Mouse (Mus musculus): Measurements from ENCODE around the gene Tssk2. TPM values are rescaled to one million over a fixed set of nuclear protein-coding genes. Genes with fewer than 3 reads are reported as not detected.

Gene Tssk2
- polyA plus RNA-seq, 1 experiment: not detected

DNA sequence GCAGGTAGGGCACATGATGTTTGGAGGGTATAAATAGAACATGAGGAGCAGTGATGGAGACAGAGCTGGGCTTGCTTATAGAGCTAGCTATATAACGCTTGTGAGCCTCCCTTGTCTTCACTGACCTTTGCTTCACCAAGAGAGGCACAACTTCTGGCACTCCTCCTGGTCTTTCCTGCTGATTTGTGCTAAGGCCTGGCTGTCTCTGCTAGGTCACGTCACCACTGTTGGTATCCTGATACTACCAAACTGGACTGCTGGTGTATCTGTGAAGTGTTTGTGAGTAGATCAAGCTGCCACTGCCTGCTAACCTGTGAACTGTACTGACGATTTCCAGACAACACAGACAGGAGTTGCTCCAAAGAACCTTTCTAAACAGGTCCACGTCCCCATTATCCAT, 23.3 kb upstream of the Tssk2 start:
- TF ChIP-seq POLR2A (IDR thresholded peaks at IDR 0.05; ENCODE audit: borderline replicate concordance, extremely low read depth, insufficient read depth, insufficient read length, poor library complexity, severe bottlenecking) (no peak), CTCF (IDR thresholded peaks at IDR 0.05; ENCODE audit: borderline replicate concordance, extremely low read depth, insufficient read depth, insufficient read length) (no peak)
- DNase-seq (ENCODE audit: low read depth): no peak

DNA sequence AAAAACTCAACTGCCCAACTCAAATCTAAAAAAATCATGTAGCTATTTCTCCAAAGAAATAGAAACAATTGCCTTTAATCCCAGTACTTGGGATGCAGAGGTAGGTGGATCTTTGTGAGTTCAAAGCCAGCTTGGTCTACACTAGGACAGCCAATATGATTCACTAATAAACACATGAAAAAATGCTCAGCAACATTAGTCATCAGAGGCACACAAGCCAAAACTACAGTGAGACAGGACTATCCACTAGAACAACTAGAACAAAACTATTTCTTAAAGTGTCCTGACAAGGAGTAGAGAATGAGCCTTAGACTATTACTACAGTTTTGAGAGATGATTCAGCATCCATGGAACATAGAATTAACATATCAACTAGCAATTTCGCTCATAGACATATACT, 22.3 kb upstream of the Tssk2 start:
- DNase-seq (ENCODE audit: low read depth): no peak
- no peak for TF ChIP-seq POLR2A (IDR thresholded peaks at IDR 0.05; ENCODE audit: borderline replicate concordance, extremely low read depth, insufficient read depth, insufficient read length, poor library complexity, severe bottlenecking)
- no peak for TF ChIP-seq CTCF (IDR thresholded peaks at IDR 0.05; ENCODE audit: borderline replicate concordance, extremely low read depth, insufficient read depth, insufficient read length)

DNA sequence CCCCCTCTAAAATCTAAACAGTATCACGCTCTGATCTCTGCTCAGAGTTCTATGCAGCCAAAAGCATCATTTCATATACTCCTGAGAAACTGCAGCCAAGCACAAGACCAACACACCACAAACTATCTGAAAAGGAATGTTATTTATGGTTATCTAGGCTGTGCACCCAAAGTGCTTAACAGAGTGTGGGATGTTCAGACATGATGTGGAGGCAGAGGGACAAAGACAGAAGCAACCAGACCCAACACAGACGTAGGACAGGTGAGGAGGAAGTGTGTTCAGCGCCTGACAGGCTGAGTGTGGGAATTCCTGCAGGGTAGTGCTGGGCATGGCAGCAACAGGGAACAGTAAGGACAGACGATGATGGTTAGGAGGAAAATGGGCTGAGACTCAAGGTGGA, 18.9 kb upstream of the Tssk2 start:
- no peak for TF ChIP-seq CTCF (IDR thresholded peaks at IDR 0.05; ENCODE audit: borderline replicate concordance, extremely low read depth, insufficient read depth, insufficient read length)
- TF ChIP-seq POLR2A (IDR thresholded peaks at IDR 0.05; ENCODE audit: borderline replicate concordance, extremely low read depth, insufficient read depth, insufficient read length, poor library complexity, severe bottlenecking): no peak
- DNase-seq (ENCODE audit: low read depth): no peak

GRCm38 (mm10) chr16:17882196-17882595, 16.2 kb upstream of the Tssk2 start:
- no peak for TF ChIP-seq CTCF (IDR thresholded peaks at IDR 0.05; ENCODE audit: borderline replicate concordance, extremely low read depth, insufficient read depth, insufficient read length)
- no peak for TF ChIP-seq POLR2A (IDR thresholded peaks at IDR 0.05; ENCODE audit: borderline replicate concordance, extremely low read depth, insufficient read depth, insufficient read length, poor library complexity, severe bottlenecking)
- no peak for DNase-seq (ENCODE audit: low read depth)

GRCm38 (mm10) chr16:17884116-17884515, 14.3 kb upstream of the Tssk2 start:
- no peak for DNase-seq (ENCODE audit: low read depth)
- no peak for TF ChIP-seq CTCF (IDR thresholded peaks at IDR 0.05; ENCODE audit: borderline replicate concordance, extremely low read depth, insufficient read depth, insufficient read length)
- TF ChIP-seq POLR2A (IDR thresholded peaks at IDR 0.05; ENCODE audit: borderline replicate concordance, extremely low read depth, insufficient read depth, insufficient read length, poor library complexity, severe bottlenecking): no peak

DNA sequence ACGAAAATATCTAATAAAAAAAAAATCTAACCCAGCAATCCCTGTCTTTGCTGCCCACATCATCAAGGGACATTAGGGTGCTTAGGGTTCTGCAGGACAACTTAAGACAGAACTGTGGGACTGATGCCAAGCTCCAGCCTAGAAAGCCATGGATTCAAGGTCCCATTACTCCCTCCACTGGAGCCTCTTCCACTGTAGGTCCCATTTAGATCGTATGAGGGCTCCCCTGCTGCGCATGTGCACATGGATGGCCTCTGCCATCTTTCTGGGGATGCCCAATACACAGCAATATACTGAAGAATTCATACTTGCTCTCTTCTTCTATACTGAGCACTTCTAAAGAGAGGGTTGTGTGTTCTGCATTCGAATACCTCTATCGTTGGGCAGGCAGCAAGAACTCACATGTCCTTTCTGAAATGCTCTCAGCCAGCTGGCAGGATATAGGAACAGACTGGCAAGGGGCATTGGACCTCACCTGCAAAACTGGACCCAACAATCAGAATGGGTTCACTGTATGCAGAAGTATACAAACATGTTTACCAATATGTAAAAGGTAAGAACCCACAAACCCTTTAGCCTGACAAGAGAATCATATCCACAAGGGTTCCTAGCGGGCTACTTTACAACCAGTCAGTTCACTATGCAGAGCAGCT, 8.6 kb upstream of the Tssk2 start:
- TF ChIP-seq POLR2A (IDR thresholded peaks at IDR 0.05; ENCODE audit: borderline replicate concordance, extremely low read depth, insufficient read depth, insufficient read length, poor library complexity, severe bottlenecking): no peak
- no peak for TF ChIP-seq CTCF (IDR thresholded peaks at IDR 0.05; ENCODE audit: borderline replicate concordance, extremely low read depth, insufficient read depth, insufficient read length)
- no peak for DNase-seq (ENCODE audit: low read depth)

- peak; percentile 6 for DNase-seq (ENCODE audit: low read depth)
- TF ChIP-seq CTCF (IDR thresholded peaks at IDR 0.05; ENCODE audit: borderline replicate concordance, extremely low read depth, insufficient read depth, insufficient read length) (no peak), POLR2A (IDR thresholded peaks at IDR 0.05; ENCODE audit: borderline replicate concordance, extremely low read depth, insufficient read depth, insufficient read length, poor library complexity, severe bottlenecking) (no peak)
Observed at GRCm38 (mm10) chr16:17890342-17890727, 8.1 kb upstream of the Tssk2 start.

GRCm38 (mm10) chr16:17890917-17891566, 7.4 kb upstream of the Tssk2 start:
- TF ChIP-seq CTCF (IDR thresholded peaks at IDR 0.05; ENCODE audit: borderline replicate concordance, extremely low read depth, insufficient read depth, insufficient read length) (no peak), POLR2A (IDR thresholded peaks at IDR 0.05; ENCODE audit: borderline replicate concordance, extremely low read depth, insufficient read depth, insufficient read length, poor library complexity, severe bottlenecking) (no peak)
- DNase-seq (ENCODE audit: low read depth): peak; percentile 81

DNA sequence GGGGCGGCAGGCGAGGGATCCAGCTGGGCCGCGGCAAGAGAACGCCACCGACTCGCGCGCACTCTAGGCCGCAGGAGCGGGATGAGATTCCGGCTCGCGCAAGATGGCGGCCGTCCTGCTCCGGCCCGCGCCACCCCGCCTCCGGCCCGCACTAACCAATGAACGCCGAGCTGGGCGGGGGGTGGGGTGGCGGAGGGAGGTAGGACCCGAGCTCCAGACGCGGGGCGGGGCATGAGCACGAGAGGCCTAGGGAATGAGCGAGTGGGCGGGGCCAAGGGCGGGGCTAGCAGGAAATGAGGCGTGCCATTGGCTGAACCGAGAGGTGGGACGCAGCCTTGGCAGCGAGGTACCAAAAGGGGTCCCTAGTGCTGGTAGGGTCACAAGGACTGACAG, 6.9 kb upstream of the Tssk2 start, which contains the start of gene Gm20518:
TSS of gene Gm20518 (minus strand) at position 105 of the 393 bp plus-strand sequence.
- peak; percentile 96 for TF ChIP-seq POLR2A (IDR thresholded peaks at IDR 0.05; ENCODE audit: borderline replicate concordance, extremely low read depth, insufficient read depth, insufficient read length, poor library complexity, severe bottlenecking)
- TF ChIP-seq CTCF (IDR thresholded peaks at IDR 0.05; ENCODE audit: borderline replicate concordance, extremely low read depth, insufficient read depth, insufficient read length): peak; percentile 10; the same call in 1 of the 2 replicates
- DNase-seq (ENCODE audit: low read depth): peak; percentile 99

- TF ChIP-seq CTCF (IDR thresholded peaks at IDR 0.05; ENCODE audit: borderline replicate concordance, extremely low read depth, insufficient read depth, insufficient read length) (no peak), POLR2A (IDR thresholded peaks at IDR 0.05; ENCODE audit: borderline replicate concordance, extremely low read depth, insufficient read depth, insufficient read length, poor library complexity, severe bottlenecking) (no peak)
- DNase-seq (ENCODE audit: low read depth): peak; percentile 16
Observed at GRCm38 (mm10) chr16:17892606-17893005, 5.8 kb upstream of the Tssk2 start.

DNA sequence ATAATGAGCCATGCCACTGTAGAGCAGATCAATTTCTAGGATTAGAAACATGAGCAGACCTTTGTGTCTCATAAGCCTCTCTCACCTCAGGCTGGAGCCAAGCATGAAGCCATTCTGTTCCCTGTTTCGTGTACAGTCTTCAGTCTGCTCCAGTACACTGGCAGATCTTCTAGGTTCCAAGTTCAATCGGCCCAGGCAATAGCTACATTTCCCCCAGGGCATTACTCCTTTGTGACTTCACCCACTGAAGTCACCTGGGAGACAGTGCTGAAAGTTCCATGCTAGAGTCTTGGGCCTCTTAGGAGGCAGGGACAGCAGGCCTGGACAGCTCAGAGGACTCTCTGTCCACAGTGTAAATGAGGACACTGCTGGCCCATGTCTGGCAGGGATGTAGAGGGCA, 4.5 kb upstream of the Tssk2 start, which contains the start of gene Tssk1:
TSS of gene Tssk1 (plus strand) at position 301 of the 400 bp plus-strand sequence.
- DNase-seq (ENCODE audit: low read depth): no peak
- TF ChIP-seq POLR2A (IDR thresholded peaks at IDR 0.05; ENCODE audit: borderline replicate concordance, extremely low read depth, insufficient read depth, insufficient read length, poor library complexity, severe bottlenecking): no peak
- TF ChIP-seq CTCF (IDR thresholded peaks at IDR 0.05; ENCODE audit: borderline replicate concordance, extremely low read depth, insufficient read depth, insufficient read length): no peak

DNA sequence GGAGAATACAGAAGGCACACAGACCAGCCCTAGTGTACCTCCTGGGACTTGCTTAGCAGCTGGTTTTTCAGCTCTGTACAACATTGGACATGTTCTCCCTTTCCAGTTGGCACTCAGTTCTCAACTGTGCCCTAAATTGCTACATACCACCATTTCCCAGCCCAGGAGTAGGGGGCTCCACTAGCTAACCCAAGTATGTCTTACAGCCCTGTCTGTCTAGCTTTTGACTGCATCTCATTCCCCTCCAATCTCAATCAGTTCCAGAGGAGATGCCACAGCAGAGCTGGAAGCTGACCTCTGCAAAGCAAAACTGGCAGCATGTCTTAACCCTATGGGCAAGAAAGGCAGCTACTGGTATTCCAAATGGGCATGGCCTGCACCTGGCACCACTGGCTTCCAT, 2.3 kb upstream of the Tssk2 start:
- no peak for TF ChIP-seq CTCF (IDR thresholded peaks at IDR 0.05; ENCODE audit: borderline replicate concordance, extremely low read depth, insufficient read depth, insufficient read length)
- TF ChIP-seq POLR2A (IDR thresholded peaks at IDR 0.05; ENCODE audit: borderline replicate concordance, extremely low read depth, insufficient read depth, insufficient read length, poor library complexity, severe bottlenecking): no peak

More for the DNA sequence above, 2.3 kb upstream of the Tssk2 start:
- no peak for DNase-seq (ENCODE audit: low read depth)
